Mouse (Mus musculus): ENCODE data around the gene Armcx1. TPM values are rescaled to one million over a fixed set of nuclear protein-coding genes. Genes with fewer than 3 reads are reported as not detected.

Gene Armcx1
- polyA plus RNA-seq, 1 experiment from 2014 or later, result not detected

Other genes with a start within 250 kb of the Armcx1 start
- gene Taf7l, start 241.5 kb upstream of the Armcx1 start, polyA plus RNA-seq (2021), result not detected
- 63.0 TPM for gene Timm8a1, start 176.1 kb upstream of the Armcx1 start, polyA plus RNA-seq (2021)
- gene Btk, start 134.4 kb upstream of the Armcx1 start, polyA plus RNA-seq (2021), result not detected
- gene Rpl36a, start 132.3 kb upstream of the Armcx1 start, polyA plus RNA-seq (2021), result 555 TPM
- gene Gla, start 116.8 kb upstream of the Armcx1 start, polyA plus RNA-seq (2021), result 26.9 TPM
- 133 TPM for gene Hnrnph2, start 116.8 kb upstream of the Armcx1 start, polyA plus RNA-seq (2021)
- gene Armcx4, start 31.4 kb upstream of the Armcx1 start, polyA plus RNA-seq (2021), result 0.01 TPM
- gene Armcx6, start 33.5 kb downstream of the Armcx1 start, polyA plus RNA-seq (2021), result 0.21 TPM
- 37.4 TPM for gene Armcx3, start 38.6 kb downstream of the Armcx1 start, polyA plus RNA-seq (2021)
- 3.1 TPM for gene Armcx2, start 91.3 kb downstream of the Armcx1 start, polyA plus RNA-seq (2021)
- not detected for gene Nxf2, start 246.8 kb downstream of the Armcx1 start, polyA plus RNA-seq (2021)